Mouse (Mus musculus): ENCODE results near the gene Cd207. TPM values are rescaled to one million over a fixed set of nuclear protein-coding genes. Genes with fewer than 3 reads are reported as not detected.

Gene Cd207
- polyA plus RNA-seq (2015; fragmentation: Nextera tagmentation; extraction: Ambion mirVana): not detected in 2 replicates

DNA sequence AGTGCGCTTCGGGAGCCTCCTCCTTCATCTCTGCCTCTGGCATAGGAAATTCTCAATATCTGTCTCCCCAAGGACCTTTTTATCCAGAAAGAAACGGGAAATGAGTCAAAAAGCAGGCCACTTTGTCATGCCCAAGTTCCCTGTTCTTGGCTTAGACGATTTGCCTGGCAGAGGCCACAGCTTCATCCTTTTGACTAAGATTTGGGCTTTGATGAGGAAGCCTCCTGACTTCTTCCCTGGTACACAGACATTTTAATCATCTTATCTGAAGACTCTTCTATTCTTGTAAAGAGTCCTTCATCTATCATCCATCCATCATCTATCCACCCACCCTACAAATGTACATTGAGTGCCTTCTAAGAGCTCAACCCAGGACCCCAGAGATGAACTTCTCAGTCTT, at the start of gene Cd207:
Cd207 (minus strand) TSS at position 101 of the 400 bp plus-strand sequence.
- ATAC-seq (ENCODE audit: low FRiP score, low TSS enrichment): no peak
- H3K9ac ChIP-seq (ENCODE audit: low read length): no peak within 1 kb of the TSS
- TF ChIP-seq EP300 (optimal IDR thresholded peaks at IDR 0.05) (no peak), CTCF (IDR thresholded peaks at IDR 0.05; ENCODE audit: low read depth) (no peak)
- H3K9me3 ChIP-seq (ENCODE audit: control insufficient read depth, low read length): no peaks in the 10 kb centered on the region
- H3K27me3 ChIP-seq (ENCODE audit: control insufficient read depth, insufficient read depth, low read length): no peaks in the 10 kb centered on the region
- no peak for DNase-seq (ENCODE audit: low spot score)
- no peak within 1 kb of the TSS for H3K4me3 ChIP-seq (ENCODE audit: low read depth, low read length)
- H3K36me3 ChIP-seq (ENCODE audit: control insufficient read depth, insufficient read depth, low read length): no peaks in the 10 kb centered on the region
- H3K27ac ChIP-seq (replicated peaks): no peak within 1 kb of the TSS
- 75% methylated on average over 4 of the region's 4 CpGs for WGBS
- no peak within 1 kb of the TSS for H3K4me2 ChIP-seq (replicated peaks; ENCODE audit: low read depth)
- H3K4me1 ChIP-seq (replicated peaks; ENCODE audit: control insufficient read depth, insufficient read depth): no peaks in the 10 kb centered on the region

DNA sequence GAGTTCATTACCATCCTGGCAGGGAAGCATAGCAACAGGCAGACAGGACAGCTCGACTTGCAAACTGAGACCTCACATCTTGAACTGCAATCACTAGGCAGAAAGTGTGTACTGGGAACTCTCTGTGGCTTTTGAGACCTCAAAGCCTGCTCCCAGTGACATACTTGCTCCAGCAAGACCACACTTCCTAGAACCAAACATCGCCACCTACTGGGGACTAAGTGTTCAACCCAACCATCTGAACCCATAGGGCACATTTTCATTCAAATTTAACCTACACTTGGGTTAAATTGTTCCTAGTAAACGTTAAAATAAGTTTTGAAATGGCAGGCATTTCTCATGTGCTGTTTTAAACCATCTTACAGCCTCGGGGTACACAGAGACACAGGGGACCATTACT, 49.5 kb upstream of the Cd207 start:
- Histone ChIP-seq H3K4me1 (replicated peaks; ENCODE audit: control insufficient read depth, insufficient read depth) (no peaks in the 10 kb centered on the region), H3K9me3 (ENCODE audit: control insufficient read depth, low read length) (no peaks in the 10 kb centered on the region), H3K36me3 (ENCODE audit: control insufficient read depth, insufficient read depth, low read length) (no peaks in the 10 kb centered on the region), H3K4me2 (replicated peaks; ENCODE audit: low read depth) (no peak overlapping the region), H3K27me3 (ENCODE audit: control insufficient read depth, insufficient read depth, low read length) (peaks cover 4% of the 10 kb centered on the region; the same call in 1 of the 2 replicates), H3K27ac (replicated peaks) (no peak overlapping the region), H3K4me3 (ENCODE audit: low read depth, low read length) (no peak overlapping the region), H3K9ac (ENCODE audit: low read length) (no peak overlapping the region)
- 46% methylated on average over 4 of the region's 4 CpGs for WGBS
- peak; percentile 59 for TF ChIP-seq CTCF (IDR thresholded peaks at IDR 0.05; ENCODE audit: low read depth)
- no peak for TF ChIP-seq EP300 (optimal IDR thresholded peaks at IDR 0.05)
- DNase-seq (ENCODE audit: low spot score) (no peak), ATAC-seq (ENCODE audit: low FRiP score, low TSS enrichment) (no peak)

DNA sequence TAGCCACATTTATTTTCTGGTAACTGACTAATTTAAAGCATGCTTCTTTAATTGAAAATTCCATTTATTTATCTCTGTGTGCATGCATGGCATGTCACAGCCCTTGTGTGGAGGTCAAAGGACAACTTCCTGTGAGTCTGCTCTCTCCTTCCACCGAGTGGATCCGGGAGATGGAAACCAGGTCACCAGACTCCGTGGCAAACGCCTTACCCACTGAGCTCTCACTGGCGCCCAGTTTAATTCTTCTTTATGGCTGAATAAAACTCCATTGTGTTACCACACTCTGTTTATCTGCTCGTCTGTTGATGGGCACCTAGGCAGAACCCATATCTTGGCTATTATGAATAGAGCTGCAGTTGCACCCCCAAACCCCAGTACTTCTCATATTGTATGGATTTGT, 44.9 kb upstream of the Cd207 start:
- Histone ChIP-seq H3K36me3 (ENCODE audit: control insufficient read depth, insufficient read depth, low read length) (no peaks in the 10 kb centered on the region), H3K27ac (replicated peaks) (no peak overlapping the region), H3K4me1 (replicated peaks; ENCODE audit: control insufficient read depth, insufficient read depth) (no peaks in the 10 kb centered on the region), H3K4me2 (replicated peaks; ENCODE audit: low read depth) (no peak overlapping the region), H3K27me3 (ENCODE audit: control insufficient read depth, insufficient read depth, low read length) (peaks cover 18% of the 10 kb centered on the region; the same call in 1 of the 2 replicates), H3K9ac (ENCODE audit: low read length) (no peak overlapping the region), H3K9me3 (ENCODE audit: control insufficient read depth, low read length) (no peaks in the 10 kb centered on the region), H3K4me3 (ENCODE audit: low read depth, low read length) (no peak overlapping the region)
- DNase-seq (ENCODE audit: low spot score) (no peak), ATAC-seq (ENCODE audit: low FRiP score, low TSS enrichment) (no peak)
- 17% methylated on average over 6 of the region's 6 CpGs for WGBS
- TF ChIP-seq EP300 (optimal IDR thresholded peaks at IDR 0.05) (no peak), CTCF (IDR thresholded peaks at IDR 0.05; ENCODE audit: low read depth) (no peak)

DNA sequence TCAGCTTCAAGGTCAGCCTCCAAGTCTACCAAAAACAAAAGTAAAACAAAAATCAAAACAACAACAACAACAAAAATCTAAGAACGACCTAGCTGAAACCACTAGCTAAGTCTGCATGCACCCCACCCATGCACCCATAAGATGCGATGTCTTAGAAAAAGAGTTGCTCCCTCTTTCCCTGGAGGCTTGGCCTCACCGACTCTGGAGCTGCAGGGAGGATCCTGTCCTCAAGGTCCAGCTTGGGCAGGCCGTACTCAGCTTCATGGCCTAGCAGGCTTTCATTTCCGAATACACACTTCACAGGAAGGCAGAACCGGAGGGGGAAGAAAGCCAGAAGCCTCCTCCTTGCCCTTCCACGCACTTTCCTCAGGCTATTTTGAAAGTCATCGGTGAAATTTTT, 39.4 kb upstream of the Cd207 start:
- no peak for DNase-seq (ENCODE audit: low spot score)
- Histone ChIP-seq H3K9me3 (ENCODE audit: control insufficient read depth, low read length) (no peaks in the 10 kb centered on the region), H3K4me2 (replicated peaks; ENCODE audit: low read depth) (no peak overlapping the region), H3K27ac (replicated peaks) (no peak overlapping the region), H3K27me3 (ENCODE audit: control insufficient read depth, insufficient read depth, low read length) (peaks cover 49% of the 10 kb centered on the region), H3K9ac (ENCODE audit: low read length) (no peak overlapping the region), H3K4me1 (replicated peaks; ENCODE audit: control insufficient read depth, insufficient read depth) (no peaks in the 10 kb centered on the region), H3K36me3 (ENCODE audit: control insufficient read depth, insufficient read depth, low read length) (no peaks in the 10 kb centered on the region), H3K4me3 (ENCODE audit: low read depth, low read length) (no peak overlapping the region)
- TF ChIP-seq EP300 (optimal IDR thresholded peaks at IDR 0.05) (no peak), CTCF (IDR thresholded peaks at IDR 0.05; ENCODE audit: low read depth) (no peak)
- ATAC-seq (ENCODE audit: low FRiP score, low TSS enrichment): no peak
- WGBS: 7% methylated on average over 8 of the region's 8 CpGs

DNA sequence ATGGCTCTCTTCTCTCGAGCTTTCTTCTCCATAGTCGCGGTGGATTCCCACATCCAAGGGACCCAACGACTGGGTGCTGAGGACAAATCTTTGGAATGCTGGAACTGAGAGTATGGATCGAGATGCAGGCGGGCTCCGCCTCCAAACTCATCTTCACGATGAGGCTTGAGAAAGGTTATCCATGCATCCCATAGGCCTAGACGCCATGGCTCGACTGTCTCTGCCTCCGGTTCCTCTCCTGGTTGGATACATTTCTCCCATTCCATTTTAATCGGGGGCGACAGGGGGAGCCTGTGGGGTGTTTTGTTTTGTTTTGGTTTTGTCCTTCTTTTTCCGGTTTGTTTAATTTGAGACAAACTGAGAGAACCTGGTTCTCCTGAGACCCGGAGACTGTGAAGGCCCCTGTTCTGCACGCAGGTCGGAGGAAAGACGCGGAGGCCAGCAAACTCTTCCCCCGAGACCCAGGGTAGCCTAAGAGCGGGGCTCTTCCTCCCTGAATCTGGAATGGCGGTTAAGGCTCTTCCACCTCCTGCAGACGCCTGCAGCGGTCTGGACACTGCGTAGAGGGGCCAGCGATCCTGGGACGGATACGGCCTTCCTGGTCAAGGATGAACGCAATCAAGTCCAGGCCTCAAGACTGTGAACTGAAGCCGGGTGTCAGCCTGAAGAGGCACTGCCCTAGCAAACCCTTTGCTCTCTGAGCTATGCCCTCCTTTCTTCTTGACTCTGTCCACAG, 38.0 kb upstream of the Cd207 start:
- WGBS: 9% methylated on average over 30 of the region's 30 CpGs
- H3K4me2 ChIP-seq (replicated peaks; ENCODE audit: low read depth): no peak overlapping the region
- DNase-seq (ENCODE audit: low spot score) (no peak), ATAC-seq (ENCODE audit: low FRiP score, low TSS enrichment) (no peak)
- TF ChIP-seq CTCF (IDR thresholded peaks at IDR 0.05; ENCODE audit: low read depth) (no peak), EP300 (optimal IDR thresholded peaks at IDR 0.05) (no peak)
- no peak overlapping the region for H3K9ac ChIP-seq (ENCODE audit: low read length)
- H3K27me3 ChIP-seq (ENCODE audit: control insufficient read depth, insufficient read depth, low read length): peaks cover 43% of the 10 kb centered on the region
- no peak overlapping the region for H3K4me3 ChIP-seq (ENCODE audit: low read depth, low read length)
- no peaks in the 10 kb centered on the region for H3K4me1 ChIP-seq (replicated peaks; ENCODE audit: control insufficient read depth, insufficient read depth)
- no peaks in the 10 kb centered on the region for H3K9me3 ChIP-seq (ENCODE audit: control insufficient read depth, low read length)
- no peak overlapping the region for H3K27ac ChIP-seq (replicated peaks)
- no peaks in the 10 kb centered on the region for H3K36me3 ChIP-seq (ENCODE audit: control insufficient read depth, insufficient read depth, low read length)
